Mouse (Mus musculus) heart, postnatal 0 days (tissue): Measurements from ENCODE around the gene Rundc3a. TPM values are rescaled to one million over a fixed set of nuclear protein-coding genes. Genes with fewer than 3 reads are reported as not detected.

ENCODE experiments used
- ATAC-seq: fragments of 200-750 bp; cut with Nextera tagmentation; 2 replicates; pipeline ENCODE4 v1.8.0; 2017; ENCODE audit warnings: low read depth, moderate number of reproducible peaks, moderate library complexity; ENCODE audit not compliant: insufficient read depth
- DNase-seq: peaks from one replicate; pipeline ENCODE4 v3.0.0-alpha.2; 2016; ENCODE audit warnings: low spot score
- H3K27ac ChIP-seq: fragments of 300-500 bp; sonication (generic); 2 replicates; pipeline ENCODE4 v1.5.1; 2014; ENCODE audit warnings: low read depth, mild to moderate bottlenecking
- H3K27me3 ChIP-seq: fragments of 300-500 bp; sonication (generic); 2 replicates; pipeline ENCODE4 v1.6.1; 2014; ENCODE audit warnings: low read length, mixed read lengths; ENCODE audit not compliant: control insufficient read depth, insufficient read depth
- H3K36me3 ChIP-seq: fragments of 300-500 bp; sonication (generic); replicated peaks from 2 replicates; pipeline ENCODE4 v1.6.1; 2014; ENCODE audit warnings: low read length, mixed read lengths; ENCODE audit not compliant: control insufficient read depth, insufficient read depth
- H3K4me1 ChIP-seq: fragments of 300-500 bp; sonication (generic); 2 replicates; pipeline ENCODE4 v1.6.1; 2014; ENCODE audit warnings: antibody characterized with exemption; ENCODE audit not compliant: control insufficient read depth, insufficient read depth
- H3K4me2 ChIP-seq: fragments of 300-500 bp; sonication (generic); 2 replicates; pipeline ENCODE4 v1.6.1; 2014; ENCODE audit warnings: low read depth, mild to moderate bottlenecking, low read length, moderate library complexity
- H3K4me3 ChIP-seq: fragments of 300-500 bp; sonication (generic); 2 replicates; pipeline ENCODE4 v1.5.1; 2014; ENCODE audit warnings: low read depth, low read length
- H3K9ac ChIP-seq: fragments of 300-500 bp; sonication (generic); replicated peaks from 2 replicates; pipeline ENCODE4 v1.6.1; 2014; ENCODE audit warnings: low read depth, low read length, mixed read lengths
- H3K9me3 ChIP-seq: fragments of 300-500 bp; sonication (generic); replicated peaks from 2 replicates; pipeline ENCODE4 v1.6.1; 2016; ENCODE audit warnings: low read length; ENCODE audit not compliant: control insufficient read depth
- CTCF ChIP-seq: IDR thresholded peaks from 2 replicates; pipeline ENCODE4 v1.5.1; 2016; ENCODE audit warnings: antibody characterized with exemption, control low read depth, low read depth
- EP300 ChIP-seq: IDR thresholded peaks from 2 replicates; pipeline ENCODE4 v1.6.1; 2016; ENCODE audit warnings: antibody characterized with exemption, low read depth
- WGBS: fragments of 180-500 bp; shearing (Covaris S2); extraction: QIAGEN DNeasy Blood & Tissue Kit; methylation state at CpG from one replicate; pipeline ENCODE4 v1.1.7; 2014; 5-methylcytosine and 5-hydroxymethylcytosine counted together
- polyA plus RNA-seq: library from polyadenylated mRNA; unstranded; fragments of >200 nt; fragmentation: Nextera tagmentation; extraction: Ambion mirVana; gene quantifications from 2 replicates; pipeline ENCODE4 v1.2.1, GENCODE M21; 2015
- total RNA-seq: library from RNA; depleted of rRNA; stranded (reverse); fragments of >200 nt; gene quantifications from 2 replicates; pipeline ENCODE4 v1.2.3, GENCODE M21; 2014; ENCODE audit warnings: low replicate concordance

The Rundc3a gene
- total and polyA plus RNA-seq, 2 experiments from 2014 or later = 0.74 to 12.5 TPM

DNA sequence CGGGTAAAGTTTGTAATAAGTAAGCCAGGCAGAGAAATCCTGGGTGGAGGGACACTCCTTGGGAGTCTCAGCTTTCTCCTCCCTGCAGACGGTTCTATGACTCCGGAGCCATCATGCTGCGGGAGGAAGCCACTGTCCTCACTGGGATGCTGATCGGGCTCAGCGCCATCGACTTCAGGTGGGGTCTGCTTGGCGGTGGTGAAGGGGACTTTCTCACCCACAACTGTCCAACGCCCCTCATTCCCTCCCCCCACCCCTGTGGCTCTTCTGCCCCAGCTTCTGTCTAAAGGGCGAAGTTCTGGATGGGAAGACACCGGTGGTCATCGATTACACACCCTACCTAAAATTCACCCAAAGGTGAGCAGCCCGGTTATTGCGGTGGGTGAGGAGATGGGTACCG lies 5.9 kb downstream of the Rundc3a start:
- ATAC-seq = no peak
- H3K4me2 ChIP-seq = no peak overlapping the region

DNA sequence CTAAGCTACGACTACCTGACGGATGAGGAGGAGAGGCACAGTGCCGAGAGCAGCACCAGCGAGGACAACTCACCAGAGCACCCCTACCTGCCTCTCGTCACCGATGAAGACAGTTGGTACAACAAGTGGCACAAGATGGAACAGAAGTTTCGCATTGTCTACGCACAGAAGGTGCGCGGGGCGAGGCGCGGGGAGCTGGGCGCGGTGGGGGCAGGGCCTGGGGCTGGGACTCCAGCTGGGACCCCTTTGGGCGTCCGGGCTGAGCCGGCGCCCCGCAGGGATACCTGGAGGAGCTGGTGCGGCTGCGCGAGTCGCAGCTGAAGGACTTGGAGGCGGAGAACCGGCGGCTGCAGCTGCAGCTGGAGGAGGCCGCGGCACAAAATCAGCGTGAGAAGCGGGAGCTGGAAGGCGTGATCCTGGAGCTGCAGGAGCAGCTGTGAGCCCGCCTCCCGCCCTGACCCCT lies 6.4 kb downstream of the Rundc3a start:
- DNase-seq (no peak), ATAC-seq (no peak)
- H3K4me1 ChIP-seq = no peaks in the 10 kb centered on the region
- H3K9ac ChIP-seq = no peak overlapping the region
- H3K27ac ChIP-seq = no peak overlapping the region
- H3K4me2 ChIP-seq = peak overlapping the region; percentile 23
- peaks cover 26% of the 10 kb centered on the region for H3K36me3 ChIP-seq
- TF ChIP-seq EP300 = no peak
- TF ChIP-seq CTCF = no peak
- 2% methylated on average over 34 of the region's 34 CpGs for WGBS
- peak overlapping the region; percentile 12 for H3K4me3 ChIP-seq
- peaks cover 42% of the 10 kb centered on the region for H3K27me3 ChIP-seq
- no peaks in the 10 kb centered on the region for H3K9me3 ChIP-seq

More for the DNA sequence above, 5.9 kb downstream of the Rundc3a start:
- 18% methylated on average over 15 of the region's 15 CpGs for WGBS
- Histone ChIP-seq H3K4me1 (peaks cover 3% of the 10 kb centered on the region; the same call in 1 of the 2 replicates), H3K27me3 (peaks cover 47% of the 10 kb centered on the region), H3K9me3 (no peaks in the 10 kb centered on the region), H3K36me3 (peaks cover 20% of the 10 kb centered on the region), H3K4me3 (0 out of 2 replicates have a peak overlapping the region, but pooled peaks have one; percentile 12), H3K27ac (no peak overlapping the region), H3K9ac (no peak overlapping the region)
- no peak for DNase-seq
- TF ChIP-seq EP300 (no peak), CTCF (no peak)

DNA sequence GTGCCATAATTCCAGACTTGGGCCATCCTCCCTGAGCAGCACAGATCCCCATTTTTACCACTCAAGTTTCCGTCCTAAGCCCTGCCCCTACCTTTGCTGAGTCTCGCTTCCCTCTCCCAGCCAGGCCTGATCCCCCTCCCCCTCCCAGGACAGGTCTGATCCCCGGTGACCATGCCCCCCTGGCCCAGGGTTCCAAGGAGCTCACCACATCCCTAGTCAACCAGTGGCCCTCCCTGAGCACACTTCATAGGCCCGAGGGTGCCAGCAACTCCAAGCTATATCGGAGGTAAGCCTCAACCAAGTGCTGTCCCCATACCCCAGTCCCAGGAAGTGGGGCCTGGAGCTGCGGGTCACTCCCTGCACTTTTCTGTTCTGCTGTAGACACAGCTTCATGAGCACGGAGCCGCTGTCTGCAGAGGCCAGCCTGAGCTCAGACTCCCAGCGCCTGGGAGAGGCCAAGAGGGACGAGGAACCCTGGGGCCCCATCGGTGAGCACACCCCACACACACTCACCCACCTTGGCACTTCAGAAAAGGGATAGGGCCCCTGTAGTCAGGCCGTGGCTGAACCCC lies 7.4 kb downstream of the Rundc3a start:
- H3K27ac ChIP-seq = no peak overlapping the region
- no peak overlapping the region for H3K4me3 ChIP-seq
- ATAC-seq (no peak), DNase-seq (no peak)
- H3K36me3 ChIP-seq = peaks cover 30% of the 10 kb centered on the region
- H3K4me2 ChIP-seq = no peak overlapping the region
- H3K9ac ChIP-seq = no peak overlapping the region
- H3K4me1 ChIP-seq = 0 out of 2 replicates have a peak, but pooled peaks cover 2% of the 10 kb centered on the region
- H3K9me3 ChIP-seq = no peaks in the 10 kb centered on the region
- H3K27me3 ChIP-seq = peaks cover 39% of the 10 kb centered on the region
- WGBS = 21% methylated on average over 12 of the region's 12 CpGs
- TF ChIP-seq CTCF (no peak), EP300 (no peak)

DNA sequence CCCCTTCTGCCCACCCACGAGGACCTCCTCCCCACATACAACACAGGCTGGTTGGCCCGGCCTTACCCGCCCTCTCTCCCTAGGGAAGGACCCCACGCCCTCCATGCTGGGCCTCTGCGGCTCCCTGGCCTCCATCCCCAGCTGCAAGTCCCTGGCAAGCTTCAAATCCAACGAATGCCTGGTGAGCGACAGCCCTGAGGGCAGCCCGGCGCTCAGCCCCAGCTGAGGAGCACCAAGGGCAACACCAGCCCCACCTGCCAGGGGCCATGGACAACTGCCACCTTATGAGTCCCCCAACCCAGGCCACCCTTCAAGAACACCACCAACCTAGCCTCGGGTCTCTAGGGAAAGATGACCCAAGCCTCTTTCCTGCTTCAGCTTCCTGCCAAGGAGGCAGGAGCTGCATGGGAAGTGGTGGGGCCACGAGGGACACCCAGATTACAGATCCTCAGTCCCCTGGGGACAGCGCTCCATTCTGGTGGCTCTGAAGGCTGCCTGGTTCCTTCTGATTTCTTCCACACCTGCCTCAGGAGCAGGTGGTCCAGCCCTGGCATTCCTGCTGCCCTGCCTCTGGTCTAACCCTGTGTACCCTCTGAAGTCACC lies 8.8 kb downstream of the Rundc3a start:
- Histone ChIP-seq H3K27ac (no peak overlapping the region), H3K4me2 (no peak overlapping the region), H3K4me3 (no peak overlapping the region), H3K27me3 (peaks cover 32% of the 10 kb centered on the region), H3K9ac (no peak overlapping the region), H3K4me1 (peaks cover 12% of the 10 kb centered on the region), H3K36me3 (peaks cover 30% of the 10 kb centered on the region), H3K9me3 (no peaks in the 10 kb centered on the region)
- TF ChIP-seq EP300 = no peak
- no peak for TF ChIP-seq CTCF
- DNase-seq = no peak
- 58% methylated on average over 12 of the region's 12 CpGs for WGBS
- no peak for ATAC-seq

GRCm38 (mm10) chr11:102403657-102404056 lies 10.5 kb downstream of the Rundc3a start:
- DNase-seq = no peak
- no peak for ATAC-seq
- H3K9me3 ChIP-seq = no peaks in the 10 kb centered on the region
- TF ChIP-seq EP300 (no peak), CTCF (no peak)
- peaks cover 12% of the 10 kb centered on the region for H3K4me1 ChIP-seq
- peaks cover 30% of the 10 kb centered on the region for H3K36me3 ChIP-seq
- H3K9ac ChIP-seq = no peak overlapping the region
- H3K4me2 ChIP-seq = no peak overlapping the region
- WGBS = 92% methylated on average over 11 of the region's 11 CpGs
- H3K4me3 ChIP-seq = no peak overlapping the region
- peaks cover 24% of the 10 kb centered on the region for H3K27me3 ChIP-seq
- no peak overlapping the region for H3K27ac ChIP-seq
